Mouse (Mus musculus): Measurements from ENCODE around the gene Eef1akmt3.

DNA sequence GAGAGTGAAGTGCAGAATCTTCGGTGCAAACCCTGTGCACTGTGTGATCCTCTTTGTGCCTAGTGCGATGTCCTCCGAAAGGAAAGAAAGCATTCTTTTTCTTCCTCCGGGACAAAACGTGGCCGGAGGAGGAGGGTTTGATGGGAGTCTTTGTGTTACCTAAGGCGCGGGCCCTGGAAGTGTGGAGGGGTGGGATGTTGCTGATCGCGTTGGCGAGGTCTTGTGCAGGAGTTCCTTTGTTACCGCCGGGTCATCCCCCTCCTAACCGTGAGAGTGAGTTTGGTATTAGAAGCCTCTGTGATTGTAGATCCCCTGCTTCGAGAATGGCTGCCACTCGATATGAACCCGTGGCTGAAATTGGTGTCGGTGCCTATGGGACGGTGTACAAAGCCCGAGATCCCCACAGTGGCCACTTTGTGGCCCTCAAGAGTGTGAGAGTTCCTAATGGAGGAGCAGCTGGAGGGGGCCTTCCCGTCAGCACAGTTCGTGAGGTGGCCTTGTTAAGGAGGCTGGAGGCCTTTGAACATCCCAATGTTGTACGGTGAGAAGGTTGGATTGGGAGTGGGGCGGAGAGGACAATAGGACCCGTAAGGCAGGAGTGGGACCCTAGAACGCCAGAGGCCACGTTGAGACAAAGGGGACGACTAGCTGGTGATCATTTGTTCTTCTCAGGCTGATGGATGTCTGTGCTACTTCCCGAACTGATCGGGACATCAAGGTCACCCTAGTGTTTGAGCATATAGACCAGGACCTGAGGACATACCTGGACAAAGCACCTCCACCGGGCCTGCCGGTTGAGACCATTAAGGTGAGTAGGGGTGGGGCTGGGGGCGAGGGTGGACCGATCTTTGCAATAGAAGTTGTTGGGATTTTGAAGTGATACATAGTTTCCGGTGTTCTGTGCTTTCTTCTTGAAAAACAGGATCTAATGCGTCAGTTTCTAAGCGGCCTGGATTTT is 22.9 kb upstream of the Eef1akmt3 start:
- TF ChIP-seq EP300 (IDR thresholded peaks at IDR 0.05; ENCODE audit: low read depth) (no peak), CTCF (IDR thresholded peaks at IDR 0.05; ENCODE audit: low read depth) (no peak)

Measured in liver, embryonic 14.5 days (tissue).